Mouse (Mus musculus) right cerebral cortex, postnatal 10 days (tissue): ENCODE data around the gene Chst5.
"Not testable (repeated sequence)": the region's sequence is repeated elsewhere in the genome, so short reads cannot be mapped to it uniquely, and the experiment has no call there.

Source experiments
- DNase-seq, 2 experiments: peaks; one replicate each; pipeline ENCODE4 v3.0.0; 2021; ENCODE audit warnings: low spot score in 2 of 2

The Chst5 gene

GRCm38 (mm10) chr8:111875758-111876157 lies 34.5 kb downstream of the Chst5 start:
- DNase-seq = no peak

DNA sequence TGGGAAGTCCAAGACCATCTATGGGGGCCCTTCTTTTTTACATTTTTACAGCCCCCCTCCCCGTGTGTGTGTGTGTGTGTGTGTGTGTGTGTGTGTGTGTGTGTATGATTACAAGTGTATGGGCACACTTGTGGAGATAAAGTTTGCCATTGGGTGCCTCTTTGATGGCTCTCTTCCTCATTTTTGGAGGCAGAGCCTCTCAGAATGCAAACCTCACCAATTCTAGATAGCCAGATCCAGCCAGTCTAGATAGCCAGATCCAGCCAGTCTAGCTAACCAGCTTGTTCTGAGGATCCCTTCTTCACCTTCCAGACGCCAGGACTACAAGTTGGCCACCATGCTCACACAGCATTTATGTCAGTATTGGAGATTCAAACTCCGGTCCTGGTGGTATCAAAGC lies 39.0 kb downstream of the Chst5 start:
- no peak for DNase-seq

DNA sequence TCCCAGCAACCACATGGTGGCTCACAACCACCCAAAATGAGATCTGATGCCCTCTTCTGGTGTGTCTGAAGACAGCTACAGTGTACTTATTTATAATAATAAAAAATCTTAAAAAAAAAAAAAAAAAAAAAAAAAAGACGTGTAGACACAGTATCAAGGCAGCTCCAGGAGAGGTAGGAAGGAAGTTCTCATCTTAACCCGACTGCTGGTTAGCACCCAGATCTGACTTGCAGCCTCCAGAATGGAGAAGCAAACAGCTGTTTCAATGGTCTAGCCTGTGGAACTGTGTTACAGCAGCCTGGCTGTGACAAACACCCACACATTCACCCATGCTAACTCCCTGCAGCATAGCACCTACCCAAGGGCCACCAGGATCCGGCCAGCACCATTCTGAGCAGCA lies 39.9 kb downstream of the Chst5 start:
- DNase-seq = no peak

DNA sequence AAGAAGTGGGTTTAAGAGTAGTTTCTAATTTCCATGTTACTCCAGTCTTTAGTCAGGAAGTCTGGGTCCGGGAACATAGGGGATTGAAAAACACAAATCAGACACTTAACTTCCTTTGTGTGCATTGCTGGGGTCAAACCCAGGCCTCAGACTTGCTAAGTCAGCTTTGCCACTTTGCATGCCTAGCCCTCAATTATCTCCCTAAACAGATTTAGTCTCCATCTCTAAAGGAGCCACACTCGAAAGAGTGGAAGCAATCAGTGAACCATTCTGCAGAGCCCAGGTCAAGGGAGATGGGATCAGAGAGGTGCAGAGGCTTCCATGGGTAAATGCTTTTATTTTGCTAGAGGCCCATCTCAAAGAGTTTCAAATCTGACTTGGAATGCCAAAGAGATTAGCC lies 41.6 kb downstream of the Chst5 start:
- DNase-seq = no peak

DNA sequence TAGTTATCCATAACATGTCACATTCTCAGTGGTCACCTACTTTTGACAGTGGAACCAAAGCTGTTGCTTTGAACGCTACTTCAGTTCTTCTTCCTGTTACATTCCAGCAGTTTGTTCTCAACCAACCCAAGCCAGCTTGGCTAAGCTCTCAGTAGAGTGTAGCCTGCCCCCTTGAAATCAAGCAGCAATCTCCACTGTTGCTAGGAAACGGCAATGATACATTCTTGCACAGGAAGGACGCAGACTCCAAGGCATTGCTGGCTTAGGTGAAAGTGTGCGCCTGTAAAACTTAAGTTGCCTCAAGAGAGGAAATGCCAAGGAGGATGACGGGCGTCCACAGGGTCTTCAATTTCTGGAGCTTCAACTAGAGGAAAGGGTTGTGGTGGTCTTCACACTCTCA lies 44.4 kb downstream of the Chst5 start:
- DNase-seq = no peak

- DNase-seq = no peak
Observed at GRCm38 (mm10) chr8:111865130-111865852, 45.0 kb downstream of the Chst5 start.

- no peak for DNase-seq
Observed at GRCm38 (mm10) chr8:111864648-111865047, 45.6 kb downstream of the Chst5 start.

DNA sequence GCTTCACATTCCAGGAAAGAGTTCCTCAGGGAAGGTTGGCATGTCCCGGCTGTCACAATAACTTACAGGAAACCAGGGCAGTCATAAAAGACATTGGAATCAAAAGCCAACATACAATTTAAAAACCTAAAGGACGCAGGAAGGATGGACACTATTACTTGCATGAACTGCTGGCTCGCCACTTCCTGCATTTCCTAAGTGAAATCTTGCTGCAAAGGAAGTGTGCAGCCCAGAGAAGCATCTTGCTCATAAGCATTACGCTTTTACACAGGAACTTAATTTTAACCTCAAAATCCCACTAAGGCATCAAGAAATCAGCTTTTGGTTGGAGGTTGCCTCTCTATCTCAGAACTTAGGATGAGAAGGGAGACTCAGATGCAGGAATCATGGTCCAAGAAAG lies 47.0 kb downstream of the Chst5 start:
- DNase-seq = no peak

DNA sequence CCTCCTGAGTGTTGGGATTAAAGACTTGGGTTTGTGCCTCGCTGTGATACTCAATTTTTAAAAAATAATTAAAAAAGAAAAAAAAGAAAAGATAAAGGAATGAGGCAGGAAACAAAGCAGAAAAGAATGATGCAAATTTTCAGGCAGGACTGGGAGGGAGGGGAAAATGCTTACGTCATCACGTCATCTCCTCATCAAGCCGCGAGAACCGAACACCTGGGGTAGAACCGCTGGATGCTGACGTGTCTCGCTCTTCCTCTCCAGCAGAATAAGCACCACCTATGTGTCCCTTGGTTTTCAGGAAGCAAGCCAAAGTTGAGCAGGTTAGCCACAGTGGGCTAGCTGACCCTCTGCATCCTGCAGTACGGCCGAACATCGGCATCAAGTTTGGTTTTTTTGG lies 54.3 kb downstream of the Chst5 start:
- no peak for DNase-seq

DNA sequence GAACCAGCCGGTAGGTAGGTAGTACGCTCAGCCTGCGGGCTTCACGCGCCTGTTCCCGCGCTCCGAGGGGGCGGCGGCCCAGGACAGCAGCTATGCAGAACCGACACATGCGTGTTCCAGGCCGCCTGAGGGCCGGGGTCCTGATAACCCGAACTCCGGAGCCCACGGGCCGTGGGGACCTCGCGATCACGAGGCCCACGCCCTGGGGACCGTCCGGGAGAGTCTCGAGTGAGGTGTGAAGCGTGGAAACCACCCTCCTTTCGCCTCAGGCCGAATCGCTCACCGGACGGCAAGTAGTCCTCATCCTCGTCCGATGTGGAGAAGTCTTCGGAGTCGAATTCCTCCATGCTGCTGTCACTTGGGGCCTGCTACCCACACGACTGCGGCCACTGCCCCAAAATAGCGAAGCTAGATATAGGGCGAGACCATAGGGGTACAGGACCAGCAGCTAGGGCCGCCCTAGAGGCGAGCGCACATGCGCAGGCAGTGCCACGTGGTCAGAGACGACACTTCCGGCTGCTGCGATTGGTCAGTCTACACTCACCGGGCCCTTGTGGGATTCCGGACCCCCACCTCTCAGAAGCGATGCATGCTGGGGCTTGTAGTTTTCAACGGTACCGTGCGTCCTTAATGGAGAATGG lies 56.3 kb downstream of the Chst5 start, which contains the start of gene Cfdp1:
TSS of gene Cfdp1 (minus strand) at position 431 of the 641 bp plus-strand sequence.
- peak; percentile 98 to 99 for DNase-seq

GRCm38 (mm10) chr8:111853219-111853618 lies 57.0 kb downstream of the Chst5 start:
- DNase-seq = not testable (repeated sequence)

GRCm38 (mm10) chr8:111846746-111847145 lies 63.5 kb downstream of the Chst5 start:
- no peak for DNase-seq
